Mouse (Mus musculus) large intestine, adult 2 months (tissue): ENCODE data around the gene Ankrd23. TPM values are rescaled to one million over a fixed set of nuclear protein-coding genes. Genes with fewer than 3 reads are reported as not detected.

Experiments
- DNase-seq: peaks from one replicate; pipeline ENCODE4 v3.0.0-alpha.2; 2012; ENCODE audit warnings: low read depth, low spot score
- WGBS: fragments of 180-500 bp; shearing (Covaris S2); methylation state at CpG from one replicate; pipeline ENCODE4 v1.1.7; 2018; 5-methylcytosine and 5-hydroxymethylcytosine counted together
- polyA plus RNA-seq: library from polyadenylated mRNA; depleted of rRNA; stranded (reverse); fragments of >200 nt; gene quantifications from 2 replicates; pipeline ENCODE4 v1.2.3, GENCODE M21; 2012

The Ankrd23 gene
- polyA plus RNA-seq, 1 experiment = 6.5 TPM

- no peak for DNase-seq
- WGBS = 57% methylated on average over 2 of the region's 2 CpGs
Measured at GRCm38 (mm10) chr1:36566425-36566824, 29.7 kb upstream of the Ankrd23 start.

- no peak for DNase-seq
- WGBS = 74% methylated on average over 6 of the region's 6 CpGs
Measured at GRCm38 (mm10) chr1:36564101-36564500, 27.4 kb upstream of the Ankrd23 start.

- no peak for DNase-seq
- WGBS = 77% methylated on average over 4 of the region's 4 CpGs
Measured at GRCm38 (mm10) chr1:36563632-36564031, 26.9 kb upstream of the Ankrd23 start.

- WGBS = 75% methylated on average over 2 of the region's 2 CpGs
- no peak for DNase-seq
Measured at GRCm38 (mm10) chr1:36563197-36563596, 26.5 kb upstream of the Ankrd23 start.

GRCm38 (mm10) chr1:36562388-36562787, 25.7 kb upstream of the Ankrd23 start:
- DNase-seq = no peak
- WGBS = 79% methylated on average over 4 of the region's 4 CpGs

- DNase-seq = no peak
- 71% methylated on average over 6 of the region's 6 CpGs for WGBS
Measured at GRCm38 (mm10) chr1:36560903-36561302, 24.2 kb upstream of the Ankrd23 start.

- DNase-seq = no peak
- WGBS = 89% methylated on average over 5 of the region's 5 CpGs
Measured at GRCm38 (mm10) chr1:36559888-36560287, 23.2 kb upstream of the Ankrd23 start.

GRCm38 (mm10) chr1:36559256-36559655, 22.6 kb upstream of the Ankrd23 start:
- 66% methylated on average over 4 of the region's 4 CpGs for WGBS
- DNase-seq = no peak

GRCm38 (mm10) chr1:36558031-36558993, 21.6 kb upstream of the Ankrd23 start, which contains the start of gene Sema4c:
Gene Sema4c (minus strand): TSS chr1:36558349.
- DNase-seq = no peak
- 2% methylated on average over 69 of the region's 69 CpGs for WGBS

GRCm38 (mm10) chr1:36557457-36558011, 20.9 kb upstream of the Ankrd23 start:
- WGBS = under 1% methylated on average over 48 of the region's 48 CpGs
- DNase-seq = no peak

- DNase-seq = no peak
- WGBS = under 1% methylated on average over 52 of the region's 52 CpGs
Measured at GRCm38 (mm10) chr1:36556553-36557456, 20.1 kb upstream of the Ankrd23 start.

GRCm38 (mm10) chr1:36555798-36556395, 19.2 kb upstream of the Ankrd23 start:
- 25% methylated on average over 8 of the region's 8 CpGs for WGBS
- no peak for DNase-seq

- DNase-seq = no peak
- WGBS = 73% methylated on average over 21 of the region's 21 CpGs
Measured at GRCm38 (mm10) chr1:36554633-36555399, 18.1 kb upstream of the Ankrd23 start.

- DNase-seq = no peak
Measured at GRCm38 (mm10) chr1:36552506-36552905, 15.8 kb upstream of the Ankrd23 start.

GRCm38 (mm10) chr1:36551904-36552303, 15.2 kb upstream of the Ankrd23 start:
- DNase-seq = no peak
- 80% methylated on average over 17 of the region's 17 CpGs for WGBS

More at GRCm38 (mm10) chr1:36552506-36552905, 15.8 kb upstream of the Ankrd23 start:
- 80% methylated on average over 16 of the region's 16 CpGs for WGBS

- 80% methylated on average over 20 of the region's 20 CpGs for WGBS
- DNase-seq = no peak
Measured at GRCm38 (mm10) chr1:36550075-36550863, 13.6 kb upstream of the Ankrd23 start.

- WGBS = 70% methylated on average over 18 of the region's 18 CpGs
- DNase-seq = no peak
Measured at GRCm38 (mm10) chr1:36549491-36549890, 12.8 kb upstream of the Ankrd23 start.

GRCm38 (mm10) chr1:36548771-36549170, 12.1 kb upstream of the Ankrd23 start:
- WGBS = 64% methylated on average over 8 of the region's 8 CpGs
- DNase-seq = no peak
